Mouse (Mus musculus) heart, embryonic 10.5 days (tissue): ENCODE data around the gene Nxnl2. TPM values are rescaled to one million over a fixed set of nuclear protein-coding genes. Genes with fewer than 3 reads are reported as not detected.

ENCODE experiments used
- DNase-seq: peaks from one replicate; pipeline ENCODE4 v3.0.0-alpha.2; 2017; ENCODE audit warnings: low spot score
- H3K27ac ChIP-seq: fragments of 300-500 bp; sonication (generic); 2 replicates; pipeline ENCODE4 v1.5.1; 2016; ENCODE audit warnings: mild to moderate bottlenecking
- H3K27me3 ChIP-seq: fragments of 300-500 bp; sonication (generic); 2 replicates; pipeline ENCODE4 v1.6.1; 2016; ENCODE audit warnings: mild to moderate bottlenecking; ENCODE audit not compliant: poor library complexity, insufficient read depth, severe bottlenecking
- H3K36me3 ChIP-seq: fragments of 300-500 bp; sonication (generic); 2 replicates; pipeline ENCODE4 v1.6.1; 2016; ENCODE audit warnings: mild to moderate bottlenecking, moderate library complexity
- H3K4me1 ChIP-seq: fragments of 300-500 bp; sonication (generic); 2 replicates; pipeline ENCODE4 v1.6.1; 2016; ENCODE audit warnings: mild to moderate bottlenecking
- H3K4me3 ChIP-seq: fragments of 300-500 bp; sonication (generic); 2 replicates; pipeline ENCODE4 v1.5.1; 2016; ENCODE audit warnings: mild to moderate bottlenecking, moderate library complexity
- H3K9me3 ChIP-seq: fragments of 300-500 bp; sonication (generic); 2 replicates; pipeline ENCODE4 v1.6.1; 2016; ENCODE audit warnings: mild to moderate bottlenecking, moderate library complexity
- WGBS: fragments of 180-500 bp; shearing (Covaris S2); methylation state at CpG from one replicate; pipeline ENCODE4 v1.1.7; 2016; 5-methylcytosine and 5-hydroxymethylcytosine counted together
- polyA plus RNA-seq: library from polyadenylated mRNA; unstranded; fragments of >200 nt; fragmentation: Nextera tagmentation; extraction: Ambion mirVana; gene quantifications from 2 replicates; pipeline ENCODE4 v1.2.1, GENCODE M21; 2016

Gene Nxnl2
- polyA plus RNA-seq, 1 experiment from 2014 or later = 0.26 TPM

DNA sequence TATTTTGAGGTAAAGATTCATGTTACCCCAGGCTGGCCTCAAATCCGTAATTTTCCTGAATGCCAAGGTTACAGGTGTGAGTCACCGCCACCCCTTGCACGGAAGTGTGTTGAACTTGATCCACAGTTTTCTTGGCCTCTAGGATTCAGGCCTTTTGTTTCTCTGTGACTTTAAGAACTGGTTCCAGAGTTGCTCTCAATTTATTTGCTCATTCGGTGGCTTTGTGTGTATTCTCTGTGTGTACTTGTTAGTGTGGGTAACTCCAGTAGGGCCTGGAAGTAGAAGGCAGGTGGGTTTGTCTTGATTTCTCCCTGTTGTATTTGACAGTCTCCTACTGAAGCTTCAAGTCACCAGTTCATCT is 17.2 kb upstream of the Nxnl2 start:
- H3K9me3 ChIP-seq = no peaks in the 10 kb centered on the region
- no peak for DNase-seq
- H3K27me3 ChIP-seq = no peaks in the 10 kb centered on the region
- peaks cover 11% of the 10 kb centered on the region; the same call in 1 of the 2 replicates for H3K4me1 ChIP-seq
- H3K36me3 ChIP-seq = peaks cover 62% of the 10 kb centered on the region
- H3K27ac ChIP-seq = no peak overlapping the region
- H3K4me3 ChIP-seq = no peak overlapping the region
- 95% methylated on average over 4 of the region's 4 CpGs for WGBS

DNA sequence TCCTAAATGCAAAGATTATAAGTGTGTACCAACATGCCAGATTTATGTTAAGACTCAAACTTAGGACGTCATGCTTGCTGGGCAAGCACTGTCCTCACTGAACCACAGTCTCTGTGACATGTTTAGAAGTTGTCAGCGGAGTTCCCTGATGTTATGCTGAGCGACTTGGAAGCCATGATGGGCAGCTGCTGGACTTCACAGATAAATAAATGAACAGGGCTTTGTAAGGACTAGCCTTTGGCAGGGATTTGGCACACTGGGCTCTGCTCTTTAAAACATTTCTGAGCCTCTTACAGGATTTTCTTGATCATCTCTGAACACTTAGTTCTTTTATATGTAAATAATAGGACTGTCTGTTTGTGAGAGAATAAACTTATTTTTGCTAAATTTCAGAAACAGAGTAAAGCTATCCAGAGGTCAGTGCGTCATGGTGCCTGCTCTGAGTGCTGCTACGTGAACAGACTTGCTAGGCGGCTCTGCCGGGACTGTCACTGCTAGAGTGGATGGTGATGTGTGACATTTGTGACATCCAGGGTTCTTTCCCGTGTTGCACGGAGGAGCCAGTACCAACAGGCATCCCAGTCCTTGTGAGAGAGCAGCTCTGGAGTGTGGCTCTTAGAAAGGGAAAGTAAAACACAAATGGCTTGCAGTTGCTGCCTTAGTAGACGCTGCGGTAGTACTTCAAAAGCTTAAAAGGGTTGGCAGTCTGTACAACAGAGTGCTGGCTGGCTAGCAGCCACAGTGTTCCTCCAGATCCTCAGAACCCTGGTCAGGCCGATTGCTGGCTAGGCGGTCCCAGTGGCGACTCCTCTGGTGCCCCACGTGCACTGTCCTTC is 15.4 kb upstream of the Nxnl2 start:
- no peak for DNase-seq
- peaks cover 49% of the 10 kb centered on the region for H3K36me3 ChIP-seq
- 78% methylated on average over 15 of the region's 15 CpGs for WGBS
- no peaks in the 10 kb centered on the region for H3K9me3 ChIP-seq
- no peak overlapping the region for H3K4me3 ChIP-seq
- H3K27ac ChIP-seq = peak overlapping the region; percentile 29; the same call in 1 of the 2 replicates
- H3K4me1 ChIP-seq = peaks cover 12% of the 10 kb centered on the region; the same call in 1 of the 2 replicates
- no peaks in the 10 kb centered on the region for H3K27me3 ChIP-seq

DNA sequence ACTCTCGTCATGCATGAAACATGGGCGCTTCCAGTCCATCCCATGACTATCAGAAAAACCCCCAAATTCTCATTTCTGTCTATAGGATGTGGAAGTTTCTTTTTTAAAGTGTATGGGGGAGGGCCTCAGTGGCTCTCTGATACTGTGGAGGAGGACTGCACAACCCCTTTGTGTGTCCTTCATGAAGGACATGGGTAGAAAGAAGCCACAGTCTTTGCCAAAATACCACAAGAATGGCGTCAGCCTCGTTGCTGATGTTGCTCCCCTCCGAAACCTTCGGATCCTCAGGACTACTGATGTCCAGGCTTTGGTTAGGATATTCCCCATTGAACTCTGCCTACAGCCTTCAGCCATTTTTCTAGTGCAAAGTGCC is 14.8 kb upstream of the Nxnl2 start:
- WGBS = 89% methylated on average over 6 of the region's 6 CpGs
- H3K36me3 ChIP-seq = peaks cover 44% of the 10 kb centered on the region
- no peaks in the 10 kb centered on the region for H3K9me3 ChIP-seq
- peaks cover 13% of the 10 kb centered on the region; the same call in 1 of the 2 replicates for H3K4me1 ChIP-seq
- H3K4me3 ChIP-seq = no peak overlapping the region
- H3K27me3 ChIP-seq = no peaks in the 10 kb centered on the region
- H3K27ac ChIP-seq = peak overlapping the region; percentile 29; the same call in 1 of the 2 replicates
- DNase-seq = no peak

DNA sequence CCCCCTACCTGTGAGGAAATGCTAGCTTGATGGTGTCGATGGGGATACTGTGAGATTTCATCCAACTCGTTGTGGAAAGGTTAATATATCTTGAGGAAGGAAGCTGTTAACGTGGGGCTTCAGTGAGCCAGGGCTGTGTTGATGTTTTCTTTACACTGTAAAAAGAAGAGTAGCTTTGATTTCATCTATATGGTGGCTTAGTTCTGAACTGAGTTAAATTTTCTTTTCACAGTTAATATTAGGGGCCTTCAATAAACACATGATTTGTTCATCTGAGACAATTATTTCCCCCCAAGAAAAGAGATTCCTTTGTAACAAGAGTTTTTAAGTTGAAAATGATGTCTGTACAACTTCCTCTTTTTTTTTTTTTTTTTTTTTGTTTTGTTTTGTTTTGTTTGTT is 13.5 kb upstream of the Nxnl2 start:
- WGBS = 74% methylated on average over 3 of the region's 3 CpGs
- no peak for DNase-seq
- Histone ChIP-seq H3K4me1 (peaks cover 13% of the 10 kb centered on the region; the same call in 1 of the 2 replicates), H3K27me3 (no peaks in the 10 kb centered on the region), H3K36me3 (peaks cover 45% of the 10 kb centered on the region), H3K4me3 (no peak overlapping the region), H3K9me3 (no peaks in the 10 kb centered on the region), H3K27ac (no peak overlapping the region)

DNA sequence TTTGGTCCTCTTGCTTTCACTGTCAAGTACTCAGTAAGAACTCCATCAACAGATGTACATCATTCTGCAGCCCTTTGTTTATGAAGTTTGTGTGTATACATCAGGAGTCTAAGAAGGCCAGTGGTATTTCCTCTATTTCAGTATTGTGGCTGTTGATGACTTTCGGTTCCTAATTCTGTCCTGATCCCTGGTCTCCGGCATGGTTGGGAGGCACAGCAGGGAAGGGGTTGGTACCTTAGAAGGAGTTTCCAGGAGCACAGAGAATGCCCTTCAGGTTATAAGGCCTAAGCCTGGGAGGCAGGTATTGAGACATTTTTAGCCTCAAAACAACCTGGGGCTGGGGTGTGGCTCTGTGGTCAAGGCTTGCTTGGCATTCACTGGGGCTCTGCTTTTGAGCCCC is 9.2 kb upstream of the Nxnl2 start:
- 96% methylated on average over 2 of the region's 2 CpGs for WGBS
- DNase-seq = no peak
- H3K9me3 ChIP-seq = no peaks in the 10 kb centered on the region
- no peak overlapping the region for H3K27ac ChIP-seq
- no peak overlapping the region for H3K4me3 ChIP-seq
- peaks cover 22% of the 10 kb centered on the region for H3K36me3 ChIP-seq
- H3K4me1 ChIP-seq = peaks cover 5% of the 10 kb centered on the region; the same call in 1 of the 2 replicates
- no peaks in the 10 kb centered on the region for H3K27me3 ChIP-seq

DNA sequence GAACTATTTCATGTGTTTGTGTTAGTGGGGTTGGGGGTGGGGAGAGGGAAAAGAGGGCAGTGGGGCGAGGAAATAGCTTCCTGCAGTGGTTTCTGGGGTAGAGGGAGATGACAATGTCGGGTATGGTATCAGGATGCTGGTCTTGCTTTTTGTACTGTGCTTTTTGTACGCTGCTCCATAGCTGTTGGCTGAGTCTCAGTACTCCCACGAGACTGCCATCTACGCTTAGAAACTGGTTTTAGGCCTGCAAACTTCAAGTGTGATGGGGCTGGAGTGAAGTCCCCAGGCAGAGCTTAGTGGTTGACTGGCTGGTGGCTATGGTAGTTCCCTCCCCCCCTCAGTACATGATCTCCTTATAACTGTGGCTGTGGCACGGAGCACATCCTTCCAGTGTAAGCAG is 8.6 kb upstream of the Nxnl2 start:
- Histone ChIP-seq H3K27me3 (no peaks in the 10 kb centered on the region), H3K36me3 (peaks cover 20% of the 10 kb centered on the region), H3K27ac (no peak overlapping the region), H3K4me1 (peaks cover 10% of the 10 kb centered on the region; the same call in 1 of the 2 replicates), H3K9me3 (no peaks in the 10 kb centered on the region), H3K4me3 (no peak overlapping the region)
- 85% methylated on average over 6 of the region's 6 CpGs for WGBS
- no peak for DNase-seq

DNA sequence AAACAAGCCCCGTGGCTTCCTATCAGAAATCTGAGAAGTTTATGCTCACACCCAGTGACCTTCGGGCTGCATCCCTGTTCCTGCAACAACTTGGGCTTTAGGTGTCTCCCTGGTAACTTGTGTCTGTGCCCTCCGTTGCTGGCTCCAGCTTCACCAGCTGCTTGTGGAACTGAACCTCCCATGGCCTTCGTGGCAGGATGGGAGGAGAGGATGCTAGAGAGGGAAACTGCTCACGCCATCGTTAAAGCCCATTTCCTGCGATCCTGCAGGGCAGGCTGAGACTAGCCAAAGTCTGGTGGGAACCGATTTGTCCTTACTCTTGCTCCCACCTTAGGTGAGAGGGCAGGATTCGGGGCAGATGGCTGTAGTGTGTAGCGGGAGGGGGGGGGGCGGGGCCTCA is 4.1 kb upstream of the Nxnl2 start:
- Histone ChIP-seq H3K9me3 (no peaks in the 10 kb centered on the region), H3K36me3 (peaks cover 9% of the 10 kb centered on the region; the same call in 1 of the 2 replicates), H3K4me1 (peaks cover 31% of the 10 kb centered on the region), H3K4me3 (no peak overlapping the region), H3K27me3 (peaks cover 4% of the 10 kb centered on the region; the same call in 1 of the 2 replicates), H3K27ac (no peak overlapping the region)
- no peak for DNase-seq
- 40% methylated on average over 11 of the region's 11 CpGs for WGBS

DNA sequence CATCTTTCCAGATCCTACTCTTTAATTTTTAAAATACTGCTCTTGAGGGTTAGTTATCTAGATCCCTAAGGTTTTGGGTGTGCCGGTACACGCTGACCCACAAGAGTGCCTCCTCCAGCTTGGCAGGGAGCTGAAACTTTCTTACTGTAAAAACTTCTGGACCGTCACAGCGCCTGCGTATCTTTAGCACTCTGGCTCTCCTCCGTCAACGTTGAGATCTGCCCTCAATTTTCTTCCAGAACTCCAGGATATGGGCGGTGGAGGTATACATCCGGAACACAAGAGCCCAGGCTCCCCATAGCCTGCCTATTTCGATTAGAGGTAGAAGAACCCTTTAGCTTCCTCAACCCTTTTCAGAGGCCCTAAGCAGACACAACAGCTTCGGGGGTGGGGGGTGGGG is 607 bp upstream of the Nxnl2 start:
- Histone ChIP-seq H3K9me3 (no peaks in the 10 kb centered on the region), H3K36me3 (no peaks in the 10 kb centered on the region), H3K27ac (peak overlapping the region; percentile 23; the same call in 1 of the 2 replicates), H3K27me3 (peaks cover 16% of the 10 kb centered on the region), H3K4me1 (peaks cover 35% of the 10 kb centered on the region), H3K4me3 (peak overlapping the region; percentile 73)
- DNase-seq = no peak
- 25% methylated on average over 11 of the region's 11 CpGs for WGBS

DNA sequence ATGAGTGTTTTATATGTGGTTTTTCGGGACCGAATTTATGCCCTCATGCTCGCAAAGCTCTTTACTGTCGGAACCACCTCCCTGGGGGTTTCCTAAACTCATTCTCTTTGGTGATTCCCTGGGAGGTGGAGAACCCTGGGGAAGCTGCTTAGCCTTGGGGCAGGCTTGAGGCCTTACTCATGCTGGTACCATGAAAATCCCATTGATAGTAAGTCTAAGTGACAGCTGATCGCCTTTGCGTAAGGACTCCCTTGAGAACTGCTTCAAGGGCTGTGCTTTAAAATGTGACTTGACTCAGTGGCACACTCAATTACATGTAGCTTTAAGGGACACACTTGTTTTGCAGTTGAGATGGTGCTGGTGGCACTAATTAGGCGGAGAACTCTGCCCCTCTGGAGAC is 1.8 kb downstream of the Nxnl2 start:
- no peak for DNase-seq
- Histone ChIP-seq H3K9me3 (no peaks in the 10 kb centered on the region), H3K27me3 (peaks cover 16% of the 10 kb centered on the region), H3K36me3 (no peaks in the 10 kb centered on the region), H3K27ac (no peak overlapping the region), H3K4me1 (peaks cover 27% of the 10 kb centered on the region), H3K4me3 (no peak overlapping the region)
- 91% methylated on average over 7 of the region's 7 CpGs for WGBS

DNA sequence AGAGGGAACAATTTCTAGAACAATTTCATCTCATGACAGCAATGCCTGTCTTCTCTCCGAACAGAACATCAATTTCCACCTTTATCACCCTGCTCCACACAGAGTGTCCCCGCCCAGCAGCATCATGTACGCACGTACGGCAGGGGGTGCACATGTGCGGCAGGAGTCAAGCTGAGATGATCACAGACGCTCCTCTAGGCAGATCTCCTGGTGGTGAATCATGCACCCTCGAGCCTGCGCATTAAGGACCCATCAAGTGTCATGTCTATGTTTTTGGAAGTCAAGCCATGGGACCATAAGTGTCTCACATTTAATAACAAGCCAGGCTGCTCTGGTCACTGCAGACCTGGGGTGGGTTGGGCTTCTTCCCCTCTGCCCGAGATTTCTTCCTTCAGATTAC is 8.1 kb downstream of the Nxnl2 start:
- no peaks in the 10 kb centered on the region for H3K9me3 ChIP-seq
- H3K27ac ChIP-seq = no peak overlapping the region
- H3K27me3 ChIP-seq = no peaks in the 10 kb centered on the region
- 82% methylated on average over 10 of the region's 10 CpGs for WGBS
- no peak for DNase-seq
- no peaks in the 10 kb centered on the region for H3K36me3 ChIP-seq
- peaks cover 5% of the 10 kb centered on the region; the same call in 1 of the 2 replicates for H3K4me1 ChIP-seq
- H3K4me3 ChIP-seq = no peak overlapping the region

DNA sequence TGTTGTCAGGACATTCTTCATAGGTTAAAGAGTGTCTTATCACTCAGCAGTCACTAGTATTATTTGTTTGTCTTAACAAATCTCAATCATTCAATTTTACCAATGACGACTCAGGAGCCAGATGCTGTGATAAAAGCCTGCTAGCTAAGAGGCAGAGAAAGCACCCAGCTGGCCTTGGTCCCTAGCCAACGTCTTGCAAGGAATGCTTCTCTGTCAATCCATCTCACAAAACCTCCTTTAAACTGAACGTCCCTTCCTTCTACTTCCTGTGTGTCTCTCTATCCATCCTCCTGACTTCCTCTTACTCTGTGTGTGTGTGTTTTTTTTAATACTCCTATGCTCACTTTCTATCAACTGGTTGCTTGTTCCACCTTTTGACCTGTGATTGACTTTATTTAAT is 8.5 kb downstream of the Nxnl2 start:
- Histone ChIP-seq H3K4me1 (peaks cover 4% of the 10 kb centered on the region; the same call in 1 of the 2 replicates), H3K27ac (no peak overlapping the region), H3K4me3 (no peak overlapping the region), H3K36me3 (no peaks in the 10 kb centered on the region), H3K9me3 (no peaks in the 10 kb centered on the region), H3K27me3 (no peaks in the 10 kb centered on the region)
- WGBS = 32% methylated on average over 3 of the region's 3 CpGs
- DNase-seq = no peak

DNA sequence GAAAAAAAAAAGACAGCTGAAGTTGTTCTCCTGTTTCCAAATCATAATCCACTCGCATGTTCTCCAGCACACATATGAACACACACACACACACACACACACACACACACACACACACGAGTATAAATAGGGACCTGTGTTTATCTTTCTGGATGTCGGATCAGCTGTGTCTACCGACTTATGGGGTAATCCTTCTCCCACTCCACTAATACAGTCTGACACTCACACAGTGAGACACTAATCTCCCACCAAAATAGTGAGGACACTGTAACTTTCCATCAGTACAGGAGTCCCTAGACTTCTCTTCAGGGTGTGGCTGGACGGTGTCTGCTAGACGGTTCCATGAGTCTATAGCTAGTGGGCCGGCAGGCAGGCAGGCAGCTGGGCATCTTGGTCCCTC is 11.4 kb downstream of the Nxnl2 start:
- Histone ChIP-seq H3K27me3 (no peaks in the 10 kb centered on the region), H3K9me3 (no peaks in the 10 kb centered on the region), H3K27ac (no peak overlapping the region), H3K4me1 (no peaks in the 10 kb centered on the region), H3K4me3 (no peak overlapping the region), H3K36me3 (no peaks in the 10 kb centered on the region)
- DNase-seq = no peak
- WGBS = 76% methylated on average over 7 of the region's 7 CpGs

DNA sequence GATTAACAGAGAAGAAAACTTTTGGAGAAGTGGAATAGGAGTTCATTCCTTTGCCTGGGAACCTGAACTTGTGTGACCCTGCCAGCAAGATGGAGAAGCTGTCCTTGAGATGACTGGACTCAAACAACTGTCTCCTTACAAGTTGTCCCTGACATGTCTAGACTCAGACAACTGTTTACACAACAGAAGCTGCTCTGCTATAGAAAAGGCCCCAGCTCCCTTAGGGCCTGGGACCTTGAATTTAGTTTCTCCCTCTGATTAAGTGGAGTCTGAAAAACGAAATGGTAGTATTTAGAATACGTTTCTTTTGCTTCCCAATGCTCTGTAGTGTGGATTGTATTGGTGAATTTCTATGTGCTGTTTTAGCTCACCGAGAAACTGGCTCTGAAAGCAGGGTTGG is 14.1 kb downstream of the Nxnl2 start:
- no peak overlapping the region for H3K27ac ChIP-seq
- no peaks in the 10 kb centered on the region for H3K27me3 ChIP-seq
- H3K4me3 ChIP-seq = no peak overlapping the region
- WGBS = 78% methylated on average over 3 of the region's 3 CpGs
- no peak for DNase-seq
- no peaks in the 10 kb centered on the region for H3K4me1 ChIP-seq
- H3K36me3 ChIP-seq = no peaks in the 10 kb centered on the region
- H3K9me3 ChIP-seq = no peaks in the 10 kb centered on the region
